Mouse (Mus musculus) heart, adult 2 months (tissue): ENCODE measurements at regions not wholly inside any gene's neighbourhood (a gene's known extent, or its start where the extent isn't known, plus 50 kb on each side); places are given as distances from the start of the nearest gene placed in this dataset.

Source experiments
- CTCF ChIP-seq: fragments of 200-600 bp; IDR thresholded peaks from 2 replicates; pipeline ENCODE4 v1.8.1; 2022; ENCODE audit warnings: antibody characterized with exemption, mild to moderate bottlenecking, moderate library complexity
- EP300 ChIP-seq: fragments of 200-500 bp; IDR thresholded peaks from 2 replicates; pipeline ENCODE4 v1.6.1; 2011; ENCODE audit warnings: low read depth, low read length, control low read depth; ENCODE audit not compliant: insufficient read depth
- POLR2A ChIP-seq: fragments of 200-500 bp; IDR thresholded peaks from 2 replicates; pipeline ENCODE4 v1.6.1; 2011; ENCODE audit warnings: mild to moderate bottlenecking, low read depth, low read length, control low read depth; ENCODE audit not compliant: insufficient read depth

DNA sequence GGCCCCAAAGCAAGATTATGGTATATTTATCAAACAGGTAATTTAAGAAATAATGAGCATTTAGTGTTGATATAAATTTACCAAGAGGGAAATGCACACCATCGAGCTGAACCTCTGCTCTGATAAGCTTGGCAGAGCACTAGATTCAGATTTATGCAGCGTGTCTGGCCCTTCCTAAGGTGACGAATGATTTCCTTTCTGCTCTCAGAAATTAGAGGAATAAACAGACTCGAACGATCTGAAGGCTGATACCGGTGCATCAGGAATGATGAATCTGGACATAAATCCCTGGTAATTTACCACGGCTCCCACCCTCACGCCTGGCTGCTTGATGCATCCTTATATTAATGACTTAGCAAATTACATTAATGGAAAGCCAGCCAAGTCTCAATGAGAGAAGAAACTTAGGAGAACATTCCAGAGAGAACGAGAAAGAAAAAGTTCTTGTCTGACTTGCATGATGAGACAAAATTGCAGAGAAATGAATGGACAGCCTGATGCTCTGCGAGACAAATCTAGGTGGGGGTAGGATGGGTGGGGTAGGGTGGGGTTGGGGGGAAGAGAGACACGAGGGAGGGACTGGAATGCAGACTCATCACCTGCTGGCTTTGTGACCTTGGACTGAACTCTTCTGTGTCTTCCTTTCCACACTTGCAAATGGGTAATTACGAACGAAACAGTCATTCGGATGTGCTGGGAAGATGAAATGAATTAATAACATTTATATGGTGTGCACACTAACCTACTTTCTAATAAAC lies 75.9 kb upstream of the Fam13c start:
- TF ChIP-seq CTCF, result no peak
- TF ChIP-seq POLR2A, result no peak
- no peak for TF ChIP-seq EP300
